Mouse (Mus musculus): Measurements from ENCODE around the gene Krtap5-5.
A peak's percentile ranks its signal among the peaks of the same experiment; 100 is the strongest.
"Not testable (repeated sequence)": the region's sequence is repeated elsewhere in the genome, so short reads cannot be mapped to it uniquely, and the experiment has no call there.

Gene Krtap5-5

DNA sequence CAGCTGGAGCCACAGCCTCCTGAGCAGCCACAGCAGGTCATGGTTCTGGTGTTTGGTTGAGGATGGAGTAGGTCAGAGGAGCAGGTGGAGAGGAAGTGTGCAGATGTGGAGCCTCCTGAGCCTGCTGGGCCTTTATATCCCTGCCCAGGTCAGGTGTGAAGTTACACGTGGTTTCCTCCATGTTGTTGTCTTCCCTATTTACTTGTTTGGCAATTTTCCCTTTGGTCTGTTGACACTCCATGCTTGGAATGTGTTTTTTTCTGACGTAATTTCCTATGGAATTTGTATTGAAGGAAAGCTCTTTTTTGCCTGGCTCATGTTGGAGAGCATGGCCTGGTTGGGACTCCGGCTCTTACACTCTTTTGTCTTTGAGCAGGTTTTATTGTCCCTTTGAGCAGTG is at the start of gene Krtap5-5:
Krtap5-5 (minus strand) TSS at position 101 of the 400 bp plus-strand sequence.
- not testable (repeated sequence) for DNase-seq (ENCODE audit: low read depth, low spot score)

- not testable (repeated sequence) for DNase-seq (ENCODE audit: low read depth, low spot score)
Observed at GRCm38 (mm10) chr7:142279291-142279690, 49.5 kb upstream of the Krtap5-5 start.

DNA sequence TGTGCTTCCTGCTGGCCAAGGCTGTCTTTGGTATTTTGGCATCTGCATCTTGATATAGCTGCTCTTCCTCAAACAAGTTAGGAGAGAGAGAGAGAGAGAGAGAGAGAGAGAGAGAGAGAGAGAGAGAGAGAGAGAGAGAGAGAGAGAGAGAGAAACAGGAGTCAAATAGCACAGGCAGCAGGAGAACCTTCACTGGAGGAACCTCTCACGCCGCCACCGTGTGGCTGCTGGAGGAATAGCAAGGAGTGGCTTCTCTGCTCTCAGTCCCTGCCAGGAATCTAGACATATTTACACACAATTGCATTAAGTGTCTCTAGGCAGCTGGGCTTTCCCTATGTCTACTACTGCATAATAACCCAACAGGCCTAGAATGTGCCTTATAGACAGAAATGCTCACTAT is 48.4 kb upstream of the Krtap5-5 start:
- peak; percentile 17 for DNase-seq (ENCODE audit: low read depth, low spot score)

DNA sequence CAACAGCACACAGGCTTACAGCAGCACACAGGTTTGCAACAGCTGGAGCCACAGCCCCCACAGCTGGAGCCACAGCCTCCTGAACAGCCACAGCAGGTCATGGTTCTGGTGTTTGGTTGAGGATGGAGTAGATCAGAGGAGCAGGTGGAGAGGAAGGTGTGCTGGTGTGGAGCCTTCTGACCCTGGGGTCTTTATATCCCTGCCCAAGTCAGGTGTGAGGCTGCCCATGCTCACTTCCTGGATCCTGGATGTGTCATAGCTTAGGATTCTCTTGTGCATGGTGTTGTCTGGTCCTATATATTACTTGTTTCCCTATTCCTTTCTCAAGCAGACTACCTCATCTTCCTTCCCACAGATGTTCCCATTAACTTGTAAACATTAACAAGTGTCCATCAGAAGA is 44.5 kb upstream of the Krtap5-5 start, which contains the start of gene Gm4559:
Gm4559 (minus strand) TSS at position 101 of the 400 bp plus-strand sequence.
- not testable (repeated sequence) for DNase-seq (ENCODE audit: low read depth, low spot score)

GRCm38 (mm10) chr7:142258254-142258653 is 28.5 kb upstream of the Krtap5-5 start, which contains the start of gene Gm2431:
Gene Gm2431, minus strand, starts transcription at chr7:142258354.
- DNase-seq (ENCODE audit: low read depth, low spot score): not testable (repeated sequence)

GRCm38 (mm10) chr7:142255517-142255916 is 25.7 kb upstream of the Krtap5-5 start:
- no peak for DNase-seq (ENCODE audit: low read depth, low spot score)

DNA sequence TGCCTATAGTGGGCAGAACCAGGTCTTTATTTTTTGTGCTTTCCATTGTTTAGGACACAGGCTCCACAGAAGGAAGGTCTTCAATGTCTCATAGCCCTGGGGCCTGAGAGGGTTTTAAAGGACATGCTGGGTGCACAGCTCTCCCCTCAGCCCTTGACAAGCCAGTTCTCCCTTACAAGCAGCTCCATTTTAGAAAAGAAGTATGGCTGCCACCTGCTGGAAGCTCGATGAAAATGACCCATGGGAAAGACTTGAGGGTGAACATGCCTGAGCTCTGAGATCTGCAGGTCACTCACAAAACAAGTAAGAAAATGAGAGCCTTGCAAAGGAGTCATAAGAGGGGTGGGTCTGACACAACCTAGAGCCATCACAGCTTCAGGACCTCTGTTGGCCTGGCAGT is 20.1 kb upstream of the Krtap5-5 start:
- no peak for DNase-seq (ENCODE audit: low read depth, low spot score)

DNA sequence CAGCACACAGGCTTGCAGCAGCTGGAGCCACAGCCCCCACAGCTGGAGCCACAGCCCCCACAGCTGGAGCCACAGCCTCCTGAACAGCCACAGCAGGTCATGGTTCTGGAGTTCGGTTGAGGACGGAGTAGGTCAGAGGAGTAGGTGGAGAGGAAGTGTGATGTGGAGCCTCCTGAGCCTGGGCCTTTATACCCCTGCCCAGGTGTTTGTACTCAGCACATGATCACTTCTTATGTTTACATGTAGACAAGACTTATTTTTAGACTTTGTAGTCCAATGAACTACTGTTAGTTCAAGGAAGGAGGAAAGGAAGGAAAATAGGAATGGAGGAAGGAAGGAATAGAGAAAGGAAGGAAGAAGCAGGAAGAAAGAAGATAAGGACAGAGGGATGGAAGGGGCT is 11.2 kb upstream of the Krtap5-5 start, which contains the start of gene Gm40460:
Gm40460 (minus strand) TSS at position 101 of the 400 bp plus-strand sequence.
- no peak for DNase-seq (ENCODE audit: low read depth, low spot score)

DNA sequence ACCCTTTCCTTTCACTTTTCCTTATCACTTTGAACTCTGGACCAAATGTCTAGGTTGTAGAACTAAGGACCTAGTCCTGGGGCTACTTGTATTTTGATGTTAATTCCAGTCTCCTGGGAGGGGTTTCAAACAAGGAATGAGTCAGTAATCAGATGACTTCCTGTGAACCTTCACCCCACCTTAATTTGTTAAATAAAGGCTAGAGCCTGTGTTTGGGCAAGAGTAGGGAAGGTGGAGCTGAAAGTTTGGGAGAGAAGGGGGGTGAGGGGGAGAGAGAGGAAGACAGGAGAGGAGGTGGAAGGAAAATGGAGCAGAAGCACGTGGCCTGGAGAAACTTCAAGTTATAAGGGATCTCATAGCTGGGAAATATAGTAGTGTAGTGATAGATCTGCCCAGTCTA is 1.8 kb upstream of the Krtap5-5 start:
- DNase-seq (ENCODE audit: low read depth, low spot score): no peak

- no peak for DNase-seq (ENCODE audit: low read depth, low spot score)
Observed at GRCm38 (mm10) chr7:142224518-142224917, 5.3 kb downstream of the Krtap5-5 start.

DNA sequence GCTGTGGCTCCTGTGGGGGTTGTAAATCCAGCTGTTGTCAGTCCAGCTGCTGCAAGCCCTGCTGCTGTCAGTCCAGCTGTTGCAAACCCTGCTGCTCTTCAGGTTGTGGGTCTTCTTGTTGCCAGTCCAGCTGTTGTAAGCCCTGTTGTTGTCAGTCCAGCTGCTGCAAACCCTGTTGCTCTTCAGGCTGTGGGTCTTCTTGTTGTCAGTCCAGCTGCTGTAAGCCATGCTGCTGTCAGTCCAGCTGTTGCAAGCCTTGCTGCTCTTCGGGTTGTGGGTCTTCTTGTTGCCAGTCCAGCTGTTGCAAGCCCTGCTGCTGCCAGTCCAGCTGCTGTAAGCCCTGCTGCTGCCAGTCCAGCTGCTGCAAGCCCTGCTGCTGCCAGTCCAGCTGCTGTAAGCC is 17.6 kb downstream of the Krtap5-5 start:
- DNase-seq (ENCODE audit: low read depth, low spot score): not testable (repeated sequence)

DNA sequence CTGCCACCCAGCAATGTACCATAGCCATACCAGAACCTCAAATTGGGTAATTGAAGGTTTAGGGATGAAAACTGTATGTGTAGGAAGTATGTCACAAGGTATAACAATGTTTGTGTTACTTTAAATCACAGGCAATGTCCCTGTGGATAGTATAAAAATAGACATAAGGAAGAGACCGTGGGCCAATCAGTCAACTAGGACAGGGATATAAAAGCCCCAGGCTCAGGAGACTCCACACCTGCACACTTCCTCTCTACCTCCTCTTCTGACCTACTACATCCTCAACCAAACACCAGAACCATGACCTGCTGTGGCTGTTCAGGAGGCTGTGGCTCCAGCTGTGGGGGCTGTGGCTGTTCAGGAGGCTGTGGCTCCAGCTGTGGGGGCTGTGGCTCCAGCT is 18.2 kb downstream of the Krtap5-5 start, which contains the start of gene Gm7579:
Gm7579 (plus strand) TSS at position 301 of the 400 bp plus-strand sequence.
- DNase-seq (ENCODE audit: low read depth, low spot score): no peak

DNA sequence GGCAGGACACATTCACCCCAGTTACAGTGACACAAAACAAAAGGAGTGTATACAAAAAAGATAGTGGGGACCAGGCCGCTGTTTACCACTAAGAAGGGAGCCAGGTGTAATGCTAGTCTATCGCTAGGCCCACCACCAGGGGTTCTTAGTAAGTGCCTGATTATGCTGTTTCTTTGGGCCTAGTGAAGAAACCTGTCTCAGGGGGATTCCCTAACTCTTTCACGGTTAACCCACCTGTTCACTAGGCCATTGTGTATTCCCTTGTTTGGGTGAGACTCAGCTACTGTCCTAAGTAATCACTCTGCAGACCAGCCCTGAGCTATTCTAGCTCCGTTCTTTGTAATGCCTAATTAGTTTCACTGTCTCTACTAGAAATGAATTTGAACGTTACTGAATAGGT is 22.9 kb downstream of the Krtap5-5 start:
- DNase-seq (ENCODE audit: low read depth, low spot score): not testable (repeated sequence)

GRCm38 (mm10) chr7:142205488-142205887 is 24.3 kb downstream of the Krtap5-5 start:
- no peak for DNase-seq (ENCODE audit: low read depth, low spot score)

DNA sequence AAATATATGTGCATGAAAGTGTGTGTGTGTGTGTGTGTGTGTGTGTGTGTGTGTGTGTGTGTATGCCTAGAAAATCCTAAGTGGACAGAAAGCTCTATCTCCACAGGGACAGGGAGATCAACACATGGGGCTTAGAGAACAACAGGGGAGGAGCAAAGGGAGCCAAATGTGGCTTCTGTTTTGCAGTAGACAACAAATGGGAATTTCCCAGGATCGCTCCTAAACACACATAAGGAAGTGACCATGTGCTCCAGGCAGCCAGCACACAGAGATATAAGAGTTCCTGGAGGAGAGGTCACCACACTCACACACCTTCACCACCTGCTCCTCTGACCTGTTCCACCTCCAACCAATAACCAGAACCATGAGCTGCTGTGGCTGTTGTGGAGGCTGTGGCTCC is 28.7 kb downstream of the Krtap5-5 start, which contains the start of gene Krtap5-3:
Krtap5-3 (plus strand) TSS at position 301 of the 400 bp plus-strand sequence.
- no peak for DNase-seq (ENCODE audit: low read depth, low spot score)

DNA sequence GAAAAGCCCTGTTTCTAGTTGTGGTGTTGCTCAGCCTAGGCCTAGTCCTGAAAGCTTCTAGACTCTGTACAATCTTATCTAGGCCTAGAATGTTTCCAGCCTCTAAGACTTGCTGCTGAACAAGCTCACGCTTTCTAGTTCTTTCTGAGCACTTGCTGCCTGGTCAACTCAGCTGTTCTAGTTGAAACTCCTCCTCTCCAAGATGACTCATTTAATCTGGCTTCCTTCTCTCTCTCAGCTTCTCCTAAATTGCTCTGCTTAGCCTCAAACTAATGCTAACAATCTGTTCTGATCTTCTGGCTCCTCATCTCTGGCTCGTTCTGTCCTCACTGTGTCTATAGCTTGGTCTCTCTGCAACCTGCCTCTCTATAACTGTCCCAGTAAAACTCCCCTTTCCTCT is 31.0 kb downstream of the Krtap5-5 start:
- DNase-seq (ENCODE audit: low read depth, low spot score): no peak

DNA sequence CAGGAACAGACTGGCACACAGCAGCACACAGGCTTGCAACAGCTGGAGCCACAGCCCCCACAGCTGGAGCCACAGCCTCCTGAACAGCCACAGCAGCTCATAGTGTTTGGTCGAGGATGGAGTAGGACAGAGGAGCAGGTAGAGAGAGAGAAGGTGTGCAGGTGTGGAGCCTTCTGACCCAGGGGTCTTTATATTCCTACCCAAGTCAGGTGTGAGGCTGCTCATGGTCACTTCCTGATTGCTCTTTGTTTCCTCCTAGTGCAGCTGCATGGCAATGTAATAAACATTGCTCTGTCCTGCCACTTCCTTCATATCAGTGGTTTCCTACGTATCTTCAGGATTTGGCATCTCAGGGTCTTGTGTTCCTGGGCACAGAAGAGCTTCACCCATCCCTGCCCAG is 39.5 kb downstream of the Krtap5-5 start, which contains the start of gene Gm10153:
Gm10153 (minus strand) TSS at position 101 of the 400 bp plus-strand sequence.
- DNase-seq (ENCODE audit: low read depth, low spot score): no peak

GRCm38 (mm10) chr7:142188156-142188555 is 41.6 kb downstream of the Krtap5-5 start:
- no peak for DNase-seq (ENCODE audit: low read depth, low spot score)

GRCm38 (mm10) chr7:142181021-142181420 is 48.8 kb downstream of the Krtap5-5 start:
- no peak for DNase-seq (ENCODE audit: low read depth, low spot score)
